Mouse (Mus musculus) ES-E14 (cell line): ENCODE results near the gene Diaph2.

Experiments used
- HCFC1 ChIP-seq: IDR thresholded peaks from 2 replicates; pipeline ENCODE4 v1.6.1; 2012; ENCODE audit warnings: low read length, inconsistent platforms, borderline replicate concordance; ENCODE audit not compliant: insufficient read depth
- ZC3H11A ChIP-seq: IDR thresholded peaks from 2 replicates; pipeline ENCODE4 v1.6.1; 2012; ENCODE audit warnings: low read depth, mild to moderate bottlenecking, inconsistent platforms, low read length, borderline replicate concordance
- ZNF384 ChIP-seq: IDR thresholded peaks from 2 replicates; pipeline ENCODE4 v1.6.1; 2012; ENCODE audit warnings: low read depth, low read length, inconsistent platforms

DNA sequence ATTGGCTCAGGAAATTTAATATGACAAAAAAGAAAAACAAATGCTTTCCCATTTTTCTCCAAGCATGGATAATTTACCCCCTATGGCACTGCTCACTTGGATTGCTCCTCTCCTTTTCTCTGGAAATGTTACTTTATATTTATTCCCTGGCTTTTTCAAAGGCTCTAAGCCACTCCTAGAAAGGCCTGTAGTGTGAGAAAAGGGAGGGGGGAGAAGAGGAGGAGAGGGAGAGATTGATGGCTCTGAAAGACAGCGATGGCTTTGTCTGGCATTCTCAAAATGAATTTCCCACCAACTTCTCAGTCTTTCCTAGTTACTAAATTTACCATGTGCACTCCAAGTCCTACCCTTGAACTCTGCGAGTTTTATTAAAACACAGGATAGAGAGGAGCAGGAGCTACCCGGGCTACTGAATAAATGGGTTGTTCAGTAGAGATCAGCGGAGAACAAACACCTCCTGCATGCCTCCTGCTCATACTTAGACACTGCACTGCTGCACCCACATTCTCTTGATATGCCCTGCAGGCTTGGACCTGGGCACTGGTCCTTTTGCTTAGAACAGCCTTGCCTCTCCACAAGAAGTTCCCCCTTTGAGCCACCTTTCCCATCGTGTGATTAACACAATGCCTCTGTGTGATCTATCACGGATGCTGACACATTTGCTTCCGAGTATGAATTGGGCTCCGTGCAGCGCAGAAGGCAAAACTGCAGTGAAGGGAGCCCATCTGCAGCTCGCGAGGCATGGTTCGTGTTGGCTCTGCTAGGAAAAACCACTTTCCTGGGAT, 753.3 kb downstream of the Diaph2 start:
- no peak for TF ChIP-seq ZC3H11A
- no peak for TF ChIP-seq HCFC1
- no peak for TF ChIP-seq ZNF384
